Mouse (Mus musculus) heart, embryonic 11.5 days (tissue): ENCODE measurements around the gene Mbnl2. TPM values are rescaled to one million over a fixed set of nuclear protein-coding genes. Genes with fewer than 3 reads are reported as not detected.

Experiments
- ATAC-seq: fragments of 200-750 bp; cut with Nextera tagmentation; replicated peaks from 2 replicates; pipeline ENCODE4 v1.8.0; 2017; ENCODE audit warnings: moderate library complexity; ENCODE audit not compliant: insufficient number of reproducible peaks, low FRiP score, low TSS enrichment
- H3K27ac ChIP-seq: fragments of 300-500 bp; sonication (generic); 2 replicates; pipeline ENCODE4 v1.5.1; 2014; ENCODE audit warnings: mild to moderate bottlenecking, low read depth, low read length
- H3K27me3 ChIP-seq: fragments of 300-500 bp; sonication (generic); 2 replicates; pipeline ENCODE4 v1.6.1; 2014; ENCODE audit warnings: mild to moderate bottlenecking, low read length, mixed read lengths; ENCODE audit not compliant: control insufficient read depth, insufficient read depth
- H3K36me3 ChIP-seq: fragments of 300-500 bp; sonication (generic); 2 replicates; pipeline ENCODE4 v1.6.1; 2014; ENCODE audit warnings: mild to moderate bottlenecking, low read length, moderate library complexity, mixed read lengths; ENCODE audit not compliant: control insufficient read depth, insufficient read depth
- H3K4me1 ChIP-seq: fragments of 300-500 bp; sonication (generic); 2 replicates; pipeline ENCODE4 v1.6.1; 2014; ENCODE audit warnings: low read length; ENCODE audit not compliant: control insufficient read depth, insufficient read depth
- H3K4me2 ChIP-seq: fragments of 300-500 bp; sonication (generic); 2 replicates; pipeline ENCODE4 v1.6.1; 2014; ENCODE audit warnings: mild to moderate bottlenecking, moderate library complexity
- H3K4me3 ChIP-seq: fragments of 300-500 bp; sonication (generic); 2 replicates; pipeline ENCODE4 v1.5.1; 2014; ENCODE audit warnings: low read depth, low read length
- H3K9ac ChIP-seq: fragments of 300-500 bp; sonication (generic); 2 replicates; pipeline ENCODE4 v1.6.1; 2014; ENCODE audit warnings: mild to moderate bottlenecking, low read depth, low read length, moderate library complexity
- H3K9me3 ChIP-seq: fragments of 300-500 bp; sonication (generic); replicated peaks from 2 replicates; pipeline ENCODE4 v1.6.1; 2016; ENCODE audit warnings: low read length; ENCODE audit not compliant: control insufficient read depth
- WGBS: fragments of 180-500 bp; shearing (Covaris S2); extraction: QIAGEN DNeasy Blood & Tissue Kit; methylation state at CpG from one replicate; pipeline ENCODE4 v1.1.7; 2014; ENCODE audit not compliant: insufficient replicate concordance; 5-methylcytosine and 5-hydroxymethylcytosine counted together
- polyA plus RNA-seq: library from polyadenylated mRNA; unstranded; fragments of >200 nt; fragmentation: Nextera tagmentation; extraction: Ambion mirVana; gene quantifications from 2 replicates; pipeline ENCODE4 v1.2.1, GENCODE M21; 2014

The Mbnl2 gene
- polyA plus RNA-seq, 1 experiment from 2014 or later = 107 TPM

GRCm38 (mm10) chr14:120342321-120342720 is 66.9 kb downstream of the Mbnl2 start:
- no peak overlapping the region for H3K4me2 ChIP-seq
- H3K36me3 ChIP-seq = peaks cover 11% of the 10 kb centered on the region; the same call in 1 of the 2 replicates
- H3K4me3 ChIP-seq = no peak overlapping the region
- no peaks in the 10 kb centered on the region for H3K27me3 ChIP-seq
- no peak for ATAC-seq
- no peak overlapping the region for H3K9ac ChIP-seq
- H3K4me1 ChIP-seq = peaks cover 13% of the 10 kb centered on the region
- H3K27ac ChIP-seq = no peak overlapping the region
- WGBS = 87% methylated on average over 7 of the region's 7 CpGs
- H3K9me3 ChIP-seq = peaks cover 8% of the 10 kb centered on the region

GRCm38 (mm10) chr14:120344641-120345040 is 69.2 kb downstream of the Mbnl2 start:
- peaks cover 19% of the 10 kb centered on the region for H3K4me1 ChIP-seq
- no peak overlapping the region for H3K4me3 ChIP-seq
- peaks cover 8% of the 10 kb centered on the region for H3K9me3 ChIP-seq
- H3K27ac ChIP-seq = no peak overlapping the region
- no peaks in the 10 kb centered on the region for H3K27me3 ChIP-seq
- no peak overlapping the region for H3K4me2 ChIP-seq
- ATAC-seq = no peak
- H3K9ac ChIP-seq = no peak overlapping the region
- H3K36me3 ChIP-seq = peaks cover 14% of the 10 kb centered on the region; the same call in 1 of the 2 replicates
- WGBS = 86% methylated on average over 4 of the region's 4 CpGs

- ATAC-seq = no peak
- peak overlapping the region; percentile 50 for H3K27ac ChIP-seq
- WGBS = 66% methylated on average over 11 of the region's 11 CpGs
- no peak overlapping the region for H3K4me2 ChIP-seq
- H3K9ac ChIP-seq = no peak overlapping the region
- no peak overlapping the region for H3K4me3 ChIP-seq
- H3K27me3 ChIP-seq = no peaks in the 10 kb centered on the region
- peaks cover 14% of the 10 kb centered on the region; the same call in 1 of the 2 replicates for H3K36me3 ChIP-seq
- peaks cover 21% of the 10 kb centered on the region for H3K4me1 ChIP-seq
- H3K9me3 ChIP-seq = peaks cover 8% of the 10 kb centered on the region
Measured at GRCm38 (mm10) chr14:120347410-120348315, 72.2 kb downstream of the Mbnl2 start.

GRCm38 (mm10) chr14:120349332-120349731 is 73.9 kb downstream of the Mbnl2 start:
- Histone ChIP-seq H3K27me3 (no peaks in the 10 kb centered on the region), H3K4me1 (peaks cover 35% of the 10 kb centered on the region), H3K9me3 (peaks cover 8% of the 10 kb centered on the region), H3K9ac (no peak overlapping the region), H3K27ac (peak overlapping the region; percentile 41; the same call in 1 of the 2 replicates), H3K4me2 (no peak overlapping the region), H3K36me3 (peaks cover 14% of the 10 kb centered on the region; the same call in 1 of the 2 replicates), H3K4me3 (no peak overlapping the region)
- 74% methylated on average over 4 of the region's 4 CpGs for WGBS
- no peak for ATAC-seq

- H3K27me3 ChIP-seq = no peaks in the 10 kb centered on the region
- H3K4me1 ChIP-seq = peaks cover 53% of the 10 kb centered on the region
- 0 out of 2 replicates have a peak, but pooled peaks cover 2% of the 10 kb centered on the region for H3K36me3 ChIP-seq
- WGBS = 40% methylated on average over 14 of the region's 14 CpGs
- no peak overlapping the region for H3K9ac ChIP-seq
- no peak overlapping the region for H3K4me2 ChIP-seq
- no peaks in the 10 kb centered on the region for H3K9me3 ChIP-seq
- H3K4me3 ChIP-seq = no peak overlapping the region
- H3K27ac ChIP-seq = peak overlapping the region; percentile 60; the same call in 1 of the 2 replicates
- ATAC-seq = no peak
Measured at GRCm38 (mm10) chr14:120352136-120352843, 76.8 kb downstream of the Mbnl2 start.

GRCm38 (mm10) chr14:120353211-120353610 is 77.7 kb downstream of the Mbnl2 start:
- 0 out of 2 replicates have a peak, but pooled peaks cover 2% of the 10 kb centered on the region for H3K36me3 ChIP-seq
- H3K27me3 ChIP-seq = no peaks in the 10 kb centered on the region
- peak overlapping the region; percentile 15; the same call in 1 of the 2 replicates for H3K4me2 ChIP-seq
- WGBS = 27% methylated on average over 11 of the region's 11 CpGs
- no peak overlapping the region; the same call in 1 of the 2 replicates for H3K9ac ChIP-seq
- ATAC-seq = no peak
- H3K9me3 ChIP-seq = no peaks in the 10 kb centered on the region
- no peak overlapping the region for H3K4me3 ChIP-seq
- peaks cover 46% of the 10 kb centered on the region for H3K4me1 ChIP-seq
- H3K27ac ChIP-seq = peak overlapping the region; percentile 63

- H3K9ac ChIP-seq = no peak overlapping the region
- peak overlapping the region; percentile 22; the same call in 1 of the 2 replicates for H3K27ac ChIP-seq
- peaks cover 2% of the 10 kb centered on the region; the same call in 1 of the 2 replicates for H3K36me3 ChIP-seq
- no peaks in the 10 kb centered on the region for H3K9me3 ChIP-seq
- peaks cover 37% of the 10 kb centered on the region for H3K4me1 ChIP-seq
- WGBS = 76% methylated on average over 6 of the region's 6 CpGs
- H3K4me3 ChIP-seq = no peak overlapping the region
- no peak overlapping the region; the same call in 1 of the 2 replicates for H3K4me2 ChIP-seq
- no peak for ATAC-seq
- H3K27me3 ChIP-seq = no peaks in the 10 kb centered on the region
Measured at GRCm38 (mm10) chr14:120354595-120354994, 79.1 kb downstream of the Mbnl2 start.

- peak overlapping the region; percentile 87 for H3K27ac ChIP-seq
- peak overlapping the region; percentile 13; the same call in 1 of the 2 replicates for H3K9ac ChIP-seq
- H3K4me1 ChIP-seq = peaks cover 40% of the 10 kb centered on the region
- 14% methylated on average over 14 of the region's 14 CpGs for WGBS
- no peaks in the 10 kb centered on the region for H3K27me3 ChIP-seq
- no peaks in the 10 kb centered on the region for H3K9me3 ChIP-seq
- H3K36me3 ChIP-seq = peaks cover 2% of the 10 kb centered on the region; the same call in 1 of the 2 replicates
- 0 out of 2 replicates have a peak overlapping the region, but pooled peaks have one; percentile 9 for H3K4me3 ChIP-seq
- ATAC-seq = peak; percentile 62; the same call in 1 of the 2 replicates
- peak overlapping the region; percentile 54 for H3K4me2 ChIP-seq
Measured at GRCm38 (mm10) chr14:120355040-120355741, 79.7 kb downstream of the Mbnl2 start.
